Mouse (Mus musculus) intestine, postnatal 0 days (tissue): Measurements from ENCODE around the gene Tbxa2r. TPM values are rescaled to one million over a fixed set of nuclear protein-coding genes. Genes with fewer than 3 reads are reported as not detected.

Experiments
- ATAC-seq: fragments of 200-750 bp; cut with Nextera tagmentation; 2 replicates; pipeline ENCODE4 v1.8.0; 2017; ENCODE audit warnings: mild to moderate bottlenecking, moderate TSS enrichment, moderate library complexity
- H3K27ac ChIP-seq: fragments of 300-500 bp; sonication (generic); 2 replicates; pipeline ENCODE4 v1.5.1; 2014; ENCODE audit warnings: mild to moderate bottlenecking, low read depth, low read length, moderate library complexity
- H3K27me3 ChIP-seq: fragments of 300-500 bp; sonication (generic); replicated peaks from 2 replicates; pipeline ENCODE4 v1.6.1; 2014; ENCODE audit warnings: low read length, mixed read lengths; ENCODE audit not compliant: control insufficient read depth, insufficient read depth
- H3K36me3 ChIP-seq: fragments of 300-500 bp; sonication (generic); 2 replicates; pipeline ENCODE4 v1.6.1; 2014; ENCODE audit warnings: mild to moderate bottlenecking, moderate library complexity; ENCODE audit not compliant: control insufficient read depth, insufficient read depth
- H3K4me1 ChIP-seq: fragments of 300-500 bp; sonication (generic); replicated peaks from 2 replicates; pipeline ENCODE4 v1.6.1; 2014; ENCODE audit warnings: antibody characterized with exemption, low read length, mixed read lengths; ENCODE audit not compliant: control insufficient read depth, insufficient read depth
- H3K4me2 ChIP-seq: fragments of 300-500 bp; sonication (generic); replicated peaks from 2 replicates; pipeline ENCODE4 v1.6.1; 2014; ENCODE audit warnings: low read depth, mild to moderate bottlenecking, moderate library complexity
- H3K4me3 ChIP-seq: fragments of 300-500 bp; sonication (generic); 2 replicates; pipeline ENCODE4 v1.5.1; 2014; ENCODE audit warnings: low read depth, low read length
- H3K9ac ChIP-seq: fragments of 300-500 bp; sonication (generic); 2 replicates; pipeline ENCODE4 v1.6.1; 2014; ENCODE audit warnings: mild to moderate bottlenecking, low read depth, low read length
- H3K9me3 ChIP-seq: fragments of 300-500 bp; sonication (generic); 2 replicates; pipeline ENCODE4 v1.6.1; 2016; ENCODE audit warnings: mixed run types; ENCODE audit not compliant: control insufficient read depth
- CTCF ChIP-seq: sonication (generic); IDR thresholded peaks from 2 replicates; pipeline ENCODE4 v1.5.1; 2016; ENCODE audit warnings: low read depth, mild to moderate bottlenecking, control low read depth, antibody characterized with exemption, moderate library complexity
- WGBS: fragments of 180-500 bp; shearing (Covaris S2); extraction: QIAGEN DNeasy Blood & Tissue Kit; methylation state at CpG from one replicate; pipeline ENCODE4 v1.1.7; 2014; 5-methylcytosine and 5-hydroxymethylcytosine counted together
- polyA plus RNA-seq: library from polyadenylated mRNA; unstranded; fragments of >200 nt; fragmentation: Nextera tagmentation; extraction: Ambion mirVana; gene quantifications from 2 replicates; pipeline ENCODE4 v1.2.1, GENCODE M21; 2015

Gene Tbxa2r
- polyA plus RNA-seq, 1 experiment from 2014 or later, result 9.8 TPM

DNA sequence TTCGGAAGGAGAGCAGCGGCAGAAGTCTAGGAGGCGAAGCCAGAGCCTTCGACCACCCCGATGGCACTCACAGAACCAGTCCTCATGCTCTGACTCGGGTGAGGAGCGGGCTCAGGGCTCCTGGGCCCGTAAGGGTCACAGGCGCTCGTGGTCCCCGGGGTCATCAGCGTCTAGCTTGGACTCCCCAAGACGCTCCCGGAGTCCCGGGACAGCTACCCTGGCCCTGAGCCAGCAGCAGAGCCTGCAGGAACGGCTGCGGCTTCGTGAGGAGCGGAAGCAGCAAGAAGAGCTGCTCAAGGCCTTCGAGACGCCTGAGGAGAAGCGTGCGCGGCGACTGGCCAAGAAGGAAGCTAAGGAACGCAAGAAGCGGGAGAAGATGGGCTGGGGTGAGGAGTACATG is 6.1 kb upstream of the Tbxa2r start:
- TF ChIP-seq CTCF, result no peak
- 94% methylated on average over 27 of the region's 27 CpGs for WGBS
- peaks cover 56% of the 10 kb centered on the region for H3K36me3 ChIP-seq
- H3K27me3 ChIP-seq, result no peaks in the 10 kb centered on the region
- no peak overlapping the region for H3K9ac ChIP-seq
- peaks cover 6% of the 10 kb centered on the region; the same call in 1 of the 2 replicates for H3K4me1 ChIP-seq
- no peak overlapping the region for H3K4me3 ChIP-seq
- H3K9me3 ChIP-seq, result no peaks in the 10 kb centered on the region
- H3K4me2 ChIP-seq, result peak overlapping the region; percentile 72; the same call in 1 of the 2 replicates
- H3K27ac ChIP-seq, result no peak overlapping the region
- no peak for ATAC-seq

DNA sequence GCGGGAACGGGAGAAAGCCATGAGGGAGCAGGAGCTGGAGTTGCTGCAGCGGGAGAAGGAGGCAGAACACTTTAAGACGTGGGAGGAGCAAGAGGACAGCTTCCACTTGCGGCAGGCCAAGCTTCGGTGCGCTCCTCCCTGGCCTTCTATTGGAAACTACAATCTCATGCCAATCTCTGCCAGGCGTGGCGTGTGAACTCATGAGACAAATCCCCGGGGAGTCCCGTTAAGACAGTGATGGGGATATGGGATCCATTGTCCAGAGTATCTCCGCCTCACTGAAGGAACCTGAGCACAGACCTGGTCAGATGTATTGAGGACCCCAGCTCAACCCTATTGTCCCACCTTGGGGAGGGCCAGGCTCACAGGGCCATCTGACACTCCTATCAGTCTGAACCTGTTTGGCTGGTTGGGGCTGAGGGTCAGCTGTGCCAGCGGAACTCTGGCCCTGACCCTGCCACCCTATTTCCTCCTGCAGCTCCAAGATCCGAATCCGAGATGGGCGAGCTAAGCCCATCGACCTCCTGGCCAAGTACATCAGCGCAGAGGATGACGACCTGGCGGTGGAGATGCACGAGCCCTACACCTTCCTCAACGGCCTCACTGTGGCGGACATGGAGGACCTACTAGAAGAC is 5.3 kb upstream of the Tbxa2r start:
- Histone ChIP-seq H3K4me3 (no peak overlapping the region), H3K36me3 (peaks cover 51% of the 10 kb centered on the region), H3K4me1 (peaks cover 7% of the 10 kb centered on the region; the same call in 1 of the 2 replicates), H3K9me3 (no peaks in the 10 kb centered on the region), H3K27me3 (no peaks in the 10 kb centered on the region), H3K27ac (no peak overlapping the region; the same call in 1 of the 2 replicates), H3K9ac (no peak overlapping the region), H3K4me2 (no peak overlapping the region)
- WGBS, result 88% methylated on average over 23 of the region's 23 CpGs
- TF ChIP-seq CTCF, result no peak
- ATAC-seq, result no peak

DNA sequence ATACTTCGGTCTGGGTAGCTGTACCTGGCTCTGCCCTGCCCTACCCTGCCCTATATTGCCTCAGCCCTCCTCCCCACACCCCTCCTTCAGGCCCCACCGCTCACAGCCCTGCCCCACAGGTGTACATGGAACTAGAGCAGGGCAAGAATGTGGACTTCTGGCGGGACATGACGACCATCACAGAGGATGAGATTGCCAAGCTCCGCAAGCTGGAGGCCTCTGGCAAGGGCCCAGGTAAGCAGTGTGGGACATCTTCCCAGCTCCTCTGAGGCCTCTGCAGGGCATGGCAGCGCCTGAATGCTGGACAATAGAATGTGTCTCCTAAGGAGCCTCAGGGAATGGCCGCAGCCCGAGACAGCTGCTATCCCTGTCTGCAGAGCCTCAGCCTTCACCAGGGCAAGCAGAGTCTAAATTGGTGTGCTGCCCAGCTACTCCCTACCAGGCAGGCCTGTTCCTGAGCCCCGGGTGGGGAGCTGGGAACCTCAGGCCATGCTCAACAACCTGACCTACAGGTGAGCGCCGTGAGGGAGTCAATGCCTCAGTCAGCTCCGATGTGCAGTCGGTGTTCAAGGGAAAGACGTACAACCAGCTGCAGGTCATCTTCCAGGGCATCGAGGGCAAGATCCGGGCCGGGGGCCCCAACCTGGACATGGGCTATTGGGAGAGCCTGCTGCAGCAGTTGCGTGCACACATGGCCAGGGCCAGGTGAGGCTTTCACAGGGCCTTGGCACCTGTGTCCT is 4.6 kb upstream of the Tbxa2r start:
- no peak overlapping the region for H3K4me2 ChIP-seq
- no peak for TF ChIP-seq CTCF
- H3K27me3 ChIP-seq, result no peaks in the 10 kb centered on the region
- no peak for ATAC-seq
- H3K36me3 ChIP-seq, result peaks cover 50% of the 10 kb centered on the region
- no peak overlapping the region for H3K4me3 ChIP-seq
- peaks cover 9% of the 10 kb centered on the region; the same call in 1 of the 2 replicates for H3K4me1 ChIP-seq
- WGBS, result 91% methylated on average over 18 of the region's 18 CpGs
- no peak overlapping the region for H3K9ac ChIP-seq
- no peak overlapping the region for H3K27ac ChIP-seq
- H3K9me3 ChIP-seq, result no peaks in the 10 kb centered on the region

GRCm38 (mm10) chr10:81325176-81325575 is 3.4 kb upstream of the Tbxa2r start:
- Histone ChIP-seq H3K36me3 (peaks cover 50% of the 10 kb centered on the region), H3K27ac (no peak overlapping the region), H3K4me1 (peaks cover 13% of the 10 kb centered on the region; the same call in 1 of the 2 replicates), H3K4me2 (no peak overlapping the region), H3K4me3 (no peak overlapping the region), H3K27me3 (no peaks in the 10 kb centered on the region), H3K9me3 (no peaks in the 10 kb centered on the region), H3K9ac (no peak overlapping the region)
- ATAC-seq, result no peak
- TF ChIP-seq CTCF, result no peak
- 93% methylated on average over 21 of the region's 21 CpGs for WGBS

DNA sequence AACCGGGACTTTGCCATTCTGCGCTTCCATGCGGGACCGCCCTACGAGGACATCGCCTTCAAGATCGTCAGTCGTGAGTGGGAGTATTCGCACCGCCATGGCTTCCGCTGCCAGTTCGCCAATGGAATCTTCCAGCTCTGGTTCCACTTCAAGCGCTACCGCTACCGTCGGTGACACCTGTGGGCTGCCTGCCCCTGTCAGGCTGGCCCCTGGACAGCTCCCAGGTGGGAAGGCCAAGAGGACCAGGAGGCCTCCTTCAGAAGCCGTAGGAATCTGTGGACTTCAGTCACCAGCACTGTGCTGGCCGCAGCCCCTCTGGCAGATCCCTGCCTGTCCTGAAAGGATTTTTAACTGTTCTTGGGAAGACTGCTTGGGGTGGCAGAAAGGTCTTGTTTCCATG is 2.8 kb upstream of the Tbxa2r start:
- H3K27ac ChIP-seq, result no peak overlapping the region
- WGBS, result 89% methylated on average over 18 of the region's 18 CpGs
- TF ChIP-seq CTCF, result no peak

GRCm38 (mm10) chr10:81326858-81327257 is 1.7 kb upstream of the Tbxa2r start:
- ATAC-seq, result no peak
- peaks cover 50% of the 10 kb centered on the region for H3K36me3 ChIP-seq

More for the DNA sequence above, 2.8 kb upstream of the Tbxa2r start:
- Histone ChIP-seq H3K4me3 (no peak overlapping the region), H3K4me1 (peaks cover 17% of the 10 kb centered on the region; the same call in 1 of the 2 replicates), H3K36me3 (peaks cover 50% of the 10 kb centered on the region), H3K9me3 (no peaks in the 10 kb centered on the region), H3K27me3 (no peaks in the 10 kb centered on the region), H3K9ac (no peak overlapping the region), H3K4me2 (no peak overlapping the region)
- ATAC-seq, result no peak

More at GRCm38 (mm10) chr10:81326858-81327257, 1.7 kb upstream of the Tbxa2r start:
- H3K9ac ChIP-seq, result no peak overlapping the region
- H3K4me3 ChIP-seq, result no peak overlapping the region
- peaks cover 15% of the 10 kb centered on the region; the same call in 1 of the 2 replicates for H3K4me1 ChIP-seq
- no peak for TF ChIP-seq CTCF
- peak overlapping the region; percentile 36 for H3K27ac ChIP-seq
- H3K4me2 ChIP-seq, result no peak overlapping the region
- 69% methylated on average over 6 of the region's 6 CpGs for WGBS
- no peaks in the 10 kb centered on the region for H3K27me3 ChIP-seq
- H3K9me3 ChIP-seq, result no peaks in the 10 kb centered on the region
